Mouse (Mus musculus): ENCODE measurements at regions not wholly inside any gene's neighbourhood (a gene's known extent, or its start where the extent isn't known, plus 50 kb on each side); places are given as distances from the start of the nearest gene placed in this dataset.

- DNase-seq (ENCODE audit: low spot score), result no peak
- ATAC-seq (ENCODE audit: low FRiP score, low read depth), result no peak
- H3K27ac ChIP-seq (replicated peaks; ENCODE audit: low read depth, low read length), result no peak overlapping the region
- 49% methylated on average over 2 of the region's 2 CpGs for WGBS
- H3K27me3 ChIP-seq (ENCODE audit: control insufficient read depth, insufficient read depth, low read length), result no peaks in the 10 kb centered on the region
- TF ChIP-seq POLR2A (IDR thresholded peaks at IDR 0.05; ENCODE audit: borderline replicate concordance, extremely low read depth, insufficient read depth, insufficient read length), result no peak
- no peak overlapping the region for H3K4me3 ChIP-seq (replicated peaks; ENCODE audit: low read length)
- no peaks in the 10 kb centered on the region for H3K4me1 ChIP-seq (ENCODE audit: control insufficient read depth, insufficient read depth, low read length)
- H3K4me2 ChIP-seq (replicated peaks; ENCODE audit: low read depth, low read length, severe bottlenecking), result no peak overlapping the region
- H3K9me3 ChIP-seq (ENCODE audit: control insufficient read depth, low read length), result no peaks in the 10 kb centered on the region
- H3K9ac ChIP-seq (ENCODE audit: low read depth, low read length, severe bottlenecking), result no peak overlapping the region
- H3K36me3 ChIP-seq (ENCODE audit: control insufficient read depth, insufficient read depth, low read length), result no peaks in the 10 kb centered on the region
Observed at GRCm38 (mm10) chr9:51455690-51456089, 127.0 kb upstream of the 1810046K07Rik start.

DNA sequence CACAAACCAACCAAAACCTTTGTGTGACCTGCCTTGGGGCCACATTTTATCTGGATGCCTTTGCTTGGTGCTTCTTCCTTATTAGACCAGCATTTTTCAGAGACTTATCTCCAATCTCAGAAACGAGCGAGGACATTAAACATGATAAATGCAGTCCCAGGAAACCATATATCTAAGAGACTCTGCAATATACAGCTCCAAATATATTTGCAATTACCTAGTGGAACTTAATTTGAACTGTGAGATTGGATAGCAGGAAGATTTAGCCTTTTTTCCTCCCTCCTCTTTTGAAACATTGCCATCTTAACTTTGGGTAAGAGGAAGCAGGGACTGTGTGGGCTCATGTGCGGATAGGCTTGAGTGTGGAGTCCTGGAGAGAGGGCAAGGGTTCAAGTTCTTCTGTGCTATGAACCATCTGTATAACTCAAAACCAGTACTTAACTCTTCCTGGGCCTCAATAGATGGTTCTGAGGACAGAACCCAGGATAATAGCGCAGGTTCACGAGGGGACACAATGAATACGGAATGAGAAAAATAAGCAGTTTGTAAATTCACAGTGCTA, 133.8 kb upstream of the 1810046K07Rik start:
- DNase-seq (ENCODE audit: low spot score) (no peak), ATAC-seq (ENCODE audit: low FRiP score, low read depth) (no peak)
- Histone ChIP-seq H3K9ac (ENCODE audit: low read depth, low read length, severe bottlenecking) (no peak overlapping the region), H3K27ac (replicated peaks; ENCODE audit: low read depth, low read length) (no peak overlapping the region), H3K4me3 (replicated peaks; ENCODE audit: low read length) (no peak overlapping the region), H3K36me3 (ENCODE audit: control insufficient read depth, insufficient read depth, low read length) (no peaks in the 10 kb centered on the region), H3K4me1 (ENCODE audit: control insufficient read depth, insufficient read depth, low read length) (no peaks in the 10 kb centered on the region), H3K9me3 (ENCODE audit: control insufficient read depth, low read length) (no peaks in the 10 kb centered on the region), H3K27me3 (ENCODE audit: control insufficient read depth, insufficient read depth, low read length) (no peaks in the 10 kb centered on the region), H3K4me2 (replicated peaks; ENCODE audit: low read depth, low read length, severe bottlenecking) (no peak overlapping the region)
- WGBS, result 87% methylated on average over 6 of the region's 6 CpGs
- TF ChIP-seq POLR2A (IDR thresholded peaks at IDR 0.05; ENCODE audit: borderline replicate concordance, extremely low read depth, insufficient read depth, insufficient read length), result no peak

GRCm38 (mm10) chr9:51470031-51470430, 141.3 kb upstream of the 1810046K07Rik start:
- Histone ChIP-seq H3K4me3 (replicated peaks; ENCODE audit: low read length) (no peak overlapping the region), H3K36me3 (ENCODE audit: control insufficient read depth, insufficient read depth, low read length) (no peaks in the 10 kb centered on the region), H3K9me3 (ENCODE audit: control insufficient read depth, low read length) (no peaks in the 10 kb centered on the region), H3K4me2 (replicated peaks; ENCODE audit: low read depth, low read length, severe bottlenecking) (no peak overlapping the region), H3K9ac (ENCODE audit: low read depth, low read length, severe bottlenecking) (no peak overlapping the region), H3K4me1 (ENCODE audit: control insufficient read depth, insufficient read depth, low read length) (no peaks in the 10 kb centered on the region), H3K27me3 (ENCODE audit: control insufficient read depth, insufficient read depth, low read length) (no peaks in the 10 kb centered on the region), H3K27ac (replicated peaks; ENCODE audit: low read depth, low read length) (no peak overlapping the region)
- DNase-seq (ENCODE audit: low spot score), result no peak
- 84% methylated on average over 1 of the region's 1 CpGs for WGBS
- no peak for TF ChIP-seq POLR2A (IDR thresholded peaks at IDR 0.05; ENCODE audit: borderline replicate concordance, extremely low read depth, insufficient read depth, insufficient read length)
- no peak for ATAC-seq (ENCODE audit: low FRiP score, low read depth)

DNA sequence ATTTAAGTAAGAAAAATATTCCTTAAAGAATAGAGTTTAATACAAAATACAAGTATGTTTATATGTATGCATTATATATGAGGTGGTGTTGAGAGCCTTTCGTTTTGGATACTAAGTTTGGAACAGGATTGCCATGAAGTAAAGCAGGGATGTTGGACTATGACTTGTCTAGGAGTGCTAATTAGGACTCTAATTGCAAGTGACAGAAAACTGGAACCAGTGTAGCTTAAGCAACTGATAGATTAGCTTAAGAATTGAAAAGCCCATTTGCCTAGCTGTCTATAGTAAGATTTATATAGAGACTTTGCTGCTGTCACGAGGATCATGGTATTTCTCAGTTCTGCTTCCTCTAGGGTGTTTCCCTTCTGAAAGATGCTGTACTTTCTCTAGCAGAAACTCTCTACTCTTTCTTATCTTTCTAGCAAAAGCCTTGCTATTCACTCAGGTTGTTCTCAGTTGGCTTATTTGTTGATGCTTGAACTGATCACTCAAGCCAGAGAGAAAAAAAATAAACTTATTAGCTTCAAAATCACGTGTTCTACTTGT, 147.9 kb upstream of the 1810046K07Rik start:
- 61% methylated on average over 3 of the region's 3 CpGs for WGBS
- H3K27ac ChIP-seq (replicated peaks; ENCODE audit: low read depth, low read length), result no peak overlapping the region
- H3K9ac ChIP-seq (ENCODE audit: low read depth, low read length, severe bottlenecking), result no peak overlapping the region
- H3K4me1 ChIP-seq (ENCODE audit: control insufficient read depth, insufficient read depth, low read length), result no peaks in the 10 kb centered on the region
- H3K36me3 ChIP-seq (ENCODE audit: control insufficient read depth, insufficient read depth, low read length), result no peaks in the 10 kb centered on the region
- ATAC-seq (ENCODE audit: low FRiP score, low read depth), result no peak
- no peak for TF ChIP-seq POLR2A (IDR thresholded peaks at IDR 0.05; ENCODE audit: borderline replicate concordance, extremely low read depth, insufficient read depth, insufficient read length)
- H3K4me2 ChIP-seq (replicated peaks; ENCODE audit: low read depth, low read length, severe bottlenecking), result no peak overlapping the region
- H3K4me3 ChIP-seq (replicated peaks; ENCODE audit: low read length), result no peak overlapping the region
- no peak for DNase-seq (ENCODE audit: low spot score)
- no peaks in the 10 kb centered on the region for H3K27me3 ChIP-seq (ENCODE audit: control insufficient read depth, insufficient read depth, low read length)
- no peaks in the 10 kb centered on the region for H3K9me3 ChIP-seq (ENCODE audit: control insufficient read depth, low read length)

DNA sequence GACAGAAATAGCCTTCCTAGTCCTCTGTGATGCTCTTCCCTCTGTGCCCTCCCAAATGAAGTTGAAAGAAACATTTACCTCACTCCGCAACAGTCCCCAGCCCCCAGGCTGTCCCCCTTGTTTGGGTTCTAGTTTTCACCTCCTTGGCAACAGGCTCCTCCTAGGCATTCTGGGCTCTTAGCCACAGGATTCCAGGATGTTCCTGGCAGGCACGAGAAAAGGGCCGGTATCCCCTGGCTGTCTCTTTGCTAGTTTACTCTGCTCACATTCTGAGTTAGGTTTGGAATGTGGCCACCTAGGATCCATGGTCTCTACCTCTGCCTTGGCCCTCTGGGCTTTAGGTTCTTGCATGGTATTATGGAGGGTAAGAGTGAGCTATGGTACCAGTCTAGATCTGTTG, 159.1 kb upstream of the 1810046K07Rik start:
- Histone ChIP-seq H3K4me3 (replicated peaks; ENCODE audit: low read length) (no peak overlapping the region), H3K4me1 (ENCODE audit: control insufficient read depth, insufficient read depth, low read length) (0 out of 2 replicates have a peak, but pooled peaks cover 3% of the 10 kb centered on the region), H3K27me3 (ENCODE audit: control insufficient read depth, insufficient read depth, low read length) (no peaks in the 10 kb centered on the region), H3K4me2 (replicated peaks; ENCODE audit: low read depth, low read length, severe bottlenecking) (no peak overlapping the region), H3K36me3 (ENCODE audit: control insufficient read depth, insufficient read depth, low read length) (no peaks in the 10 kb centered on the region), H3K9ac (ENCODE audit: low read depth, low read length, severe bottlenecking) (no peak overlapping the region), H3K27ac (replicated peaks; ENCODE audit: low read depth, low read length) (no peak overlapping the region), H3K9me3 (ENCODE audit: control insufficient read depth, low read length) (no peaks in the 10 kb centered on the region)
- TF ChIP-seq POLR2A (IDR thresholded peaks at IDR 0.05; ENCODE audit: borderline replicate concordance, extremely low read depth, insufficient read depth, insufficient read length), result no peak
- 59% methylated on average over 3 of the region's 3 CpGs for WGBS
- ATAC-seq (ENCODE audit: low FRiP score, low read depth), result no peak
- peak; percentile 8 for DNase-seq (ENCODE audit: low spot score)

Measured in limb, embryonic 14.5 days (tissue).